Mouse (Mus musculus) brain, embryonic 14.5 days (tissue): ENCODE data around the gene Atox1. TPM values are rescaled to one million over a fixed set of nuclear protein-coding genes. Genes with fewer than 3 reads are reported as not detected.

Experiments used
- DNase-seq: peaks from one replicate; pipeline ENCODE4 v3.0.0-alpha.2; 2011; ENCODE audit warnings: low read depth
- CTCF ChIP-seq: fragments of 200-500 bp; IDR thresholded peaks from 2 replicates; pipeline ENCODE4 v1.5.1; 2012; ENCODE audit warnings: inconsistent platforms, mild to moderate bottlenecking, moderate library complexity, borderline replicate concordance; ENCODE audit not compliant: insufficient read depth, insufficient read length; ENCODE audit errors: extremely low read depth
- POLR2A ChIP-seq: fragments of 200-500 bp; IDR thresholded peaks from 2 replicates; pipeline ENCODE4 v1.6.1; 2012; ENCODE audit warnings: mild to moderate bottlenecking, inconsistent platforms, borderline replicate concordance; ENCODE audit not compliant: poor library complexity, insufficient read depth, insufficient read length, severe bottlenecking; ENCODE audit errors: extremely low read depth
- polyA plus RNA-seq: library from polyadenylated mRNA; depleted of rRNA; stranded (reverse); fragments of >200 nt; gene quantifications from 2 replicates; pipeline ENCODE4 v1.2.3, GENCODE M21; 2012

Gene Atox1
- polyA plus RNA-seq, 1 experiment, result 179 TPM

- DNase-seq, result peak; percentile 87
- TF ChIP-seq CTCF, result peak; percentile 77; the same call in 1 of the 2 replicates
- TF ChIP-seq POLR2A, result no peak
Measured at GRCm38 (mm10) chr11:55446579-55446978, 14.5 kb downstream of the Atox1 start.

DNA sequence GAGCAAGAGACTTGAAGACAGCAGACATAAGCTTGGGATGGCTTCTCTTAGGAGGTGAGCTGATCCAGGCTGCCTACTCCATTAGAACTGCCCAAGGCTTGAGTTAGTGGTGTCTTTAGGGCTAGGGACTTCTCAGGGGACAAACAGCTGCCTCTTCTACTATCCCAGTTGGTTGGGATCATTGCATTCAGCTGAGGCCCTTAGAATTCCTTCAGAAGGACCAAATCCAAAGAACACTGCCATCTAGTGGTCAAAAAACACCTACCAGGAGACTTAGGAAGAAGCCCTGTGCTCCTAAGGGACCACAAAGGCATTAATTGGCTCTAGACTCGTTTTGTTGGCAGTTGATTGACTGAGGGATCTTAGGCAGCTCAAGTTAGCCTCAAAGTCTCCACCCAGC lies 16.3 kb downstream of the Atox1 start:
- TF ChIP-seq POLR2A, result no peak
- peak; percentile 64; the same call in 1 of the 2 replicates for TF ChIP-seq CTCF
- DNase-seq, result peak; percentile 90

DNA sequence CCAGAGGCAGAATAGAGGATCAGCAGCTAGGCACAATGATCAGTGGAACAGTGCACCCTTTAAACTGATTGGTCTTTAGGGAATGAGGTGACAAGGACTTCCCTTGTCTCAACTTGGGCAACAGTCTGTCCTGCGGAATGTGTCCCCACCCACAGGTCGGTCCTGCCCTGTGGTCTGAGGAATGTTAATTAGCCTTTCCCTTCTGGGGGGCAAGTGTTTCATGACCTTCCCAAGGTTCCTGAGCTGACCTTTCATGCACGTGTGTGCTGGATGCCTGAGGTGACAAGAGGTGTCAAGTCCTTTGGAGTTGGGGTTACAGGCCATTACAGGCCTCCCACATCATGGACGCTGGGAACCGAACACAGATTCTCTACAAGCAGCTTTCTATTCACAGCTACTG lies 21.3 kb downstream of the Atox1 start:
- DNase-seq, result no peak
- TF ChIP-seq POLR2A (no peak), CTCF (no peak)

- TF ChIP-seq CTCF, result no peak
- no peak for TF ChIP-seq POLR2A
- DNase-seq, result no peak
Measured at GRCm38 (mm10) chr11:55438031-55438430, 23.0 kb downstream of the Atox1 start.

DNA sequence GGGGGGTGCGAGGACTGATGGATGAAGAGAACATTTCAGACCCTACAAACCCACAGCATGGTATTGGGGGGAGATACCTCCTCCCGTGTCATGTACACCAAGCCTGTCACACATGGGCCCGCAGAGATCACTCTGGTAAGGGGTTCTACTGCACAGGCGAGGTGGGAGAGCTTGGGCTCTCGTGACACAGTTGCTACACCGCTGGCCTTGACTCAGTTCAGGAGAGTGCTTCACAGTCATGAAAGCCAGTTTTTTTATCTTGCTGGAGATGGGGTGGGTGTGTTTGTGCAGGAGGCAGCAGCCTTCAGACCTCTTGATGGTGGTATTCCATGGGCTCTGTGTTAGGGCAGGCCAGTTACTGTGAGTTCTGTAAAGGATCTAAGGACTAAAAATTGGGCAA lies 24.9 kb downstream of the Atox1 start:
- no peak for DNase-seq
- TF ChIP-seq POLR2A (no peak), CTCF (no peak)

GRCm38 (mm10) chr11:55432981-55433380 lies 28.1 kb downstream of the Atox1 start:
- TF ChIP-seq POLR2A (no peak), CTCF (no peak)
- DNase-seq, result no peak

- TF ChIP-seq POLR2A (no peak), CTCF (no peak)
- DNase-seq, result no peak
Measured at GRCm38 (mm10) chr11:55429973-55430372, 31.1 kb downstream of the Atox1 start.

DNA sequence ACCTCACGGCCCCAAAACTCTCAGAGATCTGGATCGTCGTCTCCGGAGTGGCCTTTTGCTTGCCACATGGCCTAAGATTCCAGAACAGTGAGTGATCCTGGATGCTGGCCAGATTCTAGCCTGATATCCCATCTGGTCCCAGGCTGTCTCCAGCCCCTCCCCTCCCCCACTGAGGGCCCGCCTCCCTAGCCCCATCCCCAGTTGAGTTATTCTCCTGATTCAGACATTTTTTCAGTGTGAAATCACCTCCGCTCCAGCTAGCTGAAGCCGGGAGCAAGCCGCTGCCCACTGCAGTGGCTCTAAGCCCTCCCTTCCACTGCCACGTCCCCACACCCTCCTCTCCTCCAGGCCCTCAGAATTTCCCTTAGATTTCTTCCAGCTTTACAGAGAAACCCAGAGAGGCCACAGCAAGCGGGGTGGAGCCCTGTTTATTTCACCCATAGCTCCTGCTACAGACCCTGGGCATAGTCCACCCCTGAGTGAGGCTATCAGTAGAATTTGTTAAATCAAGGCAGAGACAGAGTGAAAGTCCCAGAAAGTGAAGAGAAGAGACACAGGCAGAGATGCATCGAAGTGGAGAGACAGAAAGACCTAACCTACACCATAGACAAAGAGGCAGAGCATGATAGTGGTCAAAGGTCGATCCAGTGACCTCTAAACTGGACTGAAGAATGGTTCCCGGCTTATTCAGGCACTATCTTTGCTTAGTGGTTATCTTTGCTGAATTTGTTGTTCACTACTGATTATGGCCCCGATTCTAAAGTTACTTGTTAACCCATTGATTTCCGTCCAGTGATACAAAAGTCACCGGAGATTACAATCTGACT lies 32.6 kb downstream of the Atox1 start:
- peak; percentile 91 for DNase-seq
- TF ChIP-seq CTCF (no peak), POLR2A (no peak)

GRCm38 (mm10) chr11:55424746-55425360 lies 36.2 kb downstream of the Atox1 start:
- TF ChIP-seq CTCF (no peak), POLR2A (no peak)
- DNase-seq, result no peak

- DNase-seq, result peak; percentile 87
- TF ChIP-seq CTCF (no peak), POLR2A (no peak)
Measured at GRCm38 (mm10) chr11:55423756-55424155, 37.3 kb downstream of the Atox1 start.

- DNase-seq, result no peak
- TF ChIP-seq POLR2A (no peak), CTCF (no peak)
Measured at GRCm38 (mm10) chr11:55422978-55423377, 38.1 kb downstream of the Atox1 start, which contains the start of gene Sparc. Gene Sparc (minus strand): TSS chr11:55423183.
